Mouse (Mus musculus) kidney, embryonic 15.5 days (tissue): Measurements from ENCODE around the gene Fgfr2. TPM values are rescaled to one million over a fixed set of nuclear protein-coding genes. Genes with fewer than 3 reads are reported as not detected.
"Not testable (repeated sequence)": the region's sequence is repeated elsewhere in the genome, so short reads cannot be mapped to it uniquely, and the experiment has no call there.

Experiments
- ATAC-seq: fragments of 200-750 bp; cut with Nextera tagmentation; replicated peaks from 2 replicates; pipeline ENCODE4 v1.8.0; 2017; ENCODE audit warnings: moderate TSS enrichment; ENCODE audit not compliant: low FRiP score
- H3K27ac ChIP-seq: fragments of 300-500 bp; sonication (generic); 2 replicates; pipeline ENCODE4 v1.5.1; 2015; ENCODE audit warnings: mild to moderate bottlenecking, inconsistent platforms
- H3K27me3 ChIP-seq: fragments of 300-500 bp; sonication (generic); 2 replicates; pipeline ENCODE4 v1.6.1; 2015; ENCODE audit warnings: inconsistent platforms
- H3K36me3 ChIP-seq: fragments of 300-500 bp; sonication (generic); 2 replicates; pipeline ENCODE4 v1.6.1; 2015; ENCODE audit warnings: inconsistent platforms
- H3K4me1 ChIP-seq: fragments of 300-500 bp; sonication (generic); 2 replicates; pipeline ENCODE4 v1.6.1; 2015; ENCODE audit warnings: inconsistent platforms
- H3K4me2 ChIP-seq: fragments of 300-500 bp; sonication (generic); 2 replicates; pipeline ENCODE4 v1.6.1; 2015; ENCODE audit warnings: moderate library complexity, mild to moderate bottlenecking, inconsistent platforms
- H3K4me3 ChIP-seq: fragments of 300-500 bp; sonication (generic); replicated peaks from 2 replicates; pipeline ENCODE4 v1.5.1; 2015; ENCODE audit warnings: mild to moderate bottlenecking, inconsistent platforms
- H3K9ac ChIP-seq: fragments of 300-500 bp; sonication (generic); 2 replicates; pipeline ENCODE4 v1.6.1; 2015; ENCODE audit warnings: mild to moderate bottlenecking, inconsistent platforms
- H3K9me3 ChIP-seq: fragments of 300-500 bp; sonication (generic); replicated peaks from 2 replicates; pipeline ENCODE4 v1.6.1; 2016; ENCODE audit warnings: inconsistent platforms
- WGBS: fragments of 180-500 bp; shearing (Covaris S2); methylation state at CpG from one replicate; pipeline ENCODE4 v1.1.7; 2015; ENCODE audit warnings: mixed read lengths; 5-methylcytosine and 5-hydroxymethylcytosine counted together
- polyA plus RNA-seq: library from polyadenylated mRNA; unstranded; fragments of >200 nt; fragmentation: Nextera tagmentation; extraction: Ambion mirVana; gene quantifications from 2 replicates; pipeline ENCODE4 v1.2.1, GENCODE M21; 2015

The Fgfr2 gene
- polyA plus RNA-seq, 1 experiment from 2014 or later: 104 TPM

DNA sequence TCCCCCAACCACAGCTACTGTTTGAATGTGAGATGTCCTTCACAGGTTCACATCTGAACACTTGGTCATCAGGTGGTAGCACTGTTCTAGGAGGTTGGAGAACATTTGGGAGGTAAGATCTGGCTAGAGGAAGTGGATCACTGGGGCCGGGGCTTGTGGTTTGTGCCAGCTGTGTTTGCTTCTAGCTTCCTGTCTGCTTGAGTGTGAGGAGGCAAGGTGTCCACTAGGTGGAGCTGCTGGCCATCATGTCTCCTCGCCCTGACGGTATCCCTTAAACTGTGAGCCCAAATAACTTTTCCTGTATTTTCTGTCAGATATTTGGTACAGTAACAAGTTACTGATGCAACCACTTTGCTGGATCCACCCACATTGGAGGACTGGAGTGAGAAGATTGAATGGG lies 1653.6 kb downstream of the Fgfr2 start:
- Histone ChIP-seq H3K4me2 (no peak overlapping the region), H3K4me1 (no peaks in the 10 kb centered on the region), H3K27me3 (no peaks in the 10 kb centered on the region), H3K9ac (no peak overlapping the region), H3K36me3 (no peaks in the 10 kb centered on the region), H3K27ac (no peak overlapping the region), H3K4me3 (no peak overlapping the region), H3K9me3 (no peaks in the 10 kb centered on the region)
- WGBS: 70% methylated on average over 3 of the region's 3 CpGs
- ATAC-seq: no peak

DNA sequence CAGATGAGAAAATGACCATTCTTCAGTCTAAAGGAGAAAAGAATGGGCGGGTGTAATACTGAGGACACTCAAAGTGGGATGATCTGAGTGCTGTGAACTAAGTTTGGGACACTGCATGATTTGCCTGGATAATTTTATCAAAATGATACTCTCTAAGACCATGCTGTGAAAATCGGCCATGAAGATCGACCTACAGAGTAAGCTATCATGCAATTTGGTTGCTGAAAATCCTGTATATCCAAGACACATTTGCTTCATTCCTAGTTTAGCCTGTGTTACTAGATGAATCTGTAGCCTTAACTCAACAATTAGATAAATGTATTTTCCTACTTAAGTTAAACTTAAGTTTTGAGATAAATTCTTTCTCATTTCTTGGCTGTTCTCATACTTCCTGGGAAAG lies 1655.8 kb downstream of the Fgfr2 start:
- ATAC-seq: no peak
- Histone ChIP-seq H3K27ac (no peak overlapping the region), H3K9me3 (no peaks in the 10 kb centered on the region), H3K27me3 (no peaks in the 10 kb centered on the region), H3K36me3 (no peaks in the 10 kb centered on the region), H3K4me3 (no peak overlapping the region), H3K9ac (no peak overlapping the region), H3K4me2 (no peak overlapping the region), H3K4me1 (no peaks in the 10 kb centered on the region)
- 80% methylated on average over 3 of the region's 3 CpGs for WGBS

DNA sequence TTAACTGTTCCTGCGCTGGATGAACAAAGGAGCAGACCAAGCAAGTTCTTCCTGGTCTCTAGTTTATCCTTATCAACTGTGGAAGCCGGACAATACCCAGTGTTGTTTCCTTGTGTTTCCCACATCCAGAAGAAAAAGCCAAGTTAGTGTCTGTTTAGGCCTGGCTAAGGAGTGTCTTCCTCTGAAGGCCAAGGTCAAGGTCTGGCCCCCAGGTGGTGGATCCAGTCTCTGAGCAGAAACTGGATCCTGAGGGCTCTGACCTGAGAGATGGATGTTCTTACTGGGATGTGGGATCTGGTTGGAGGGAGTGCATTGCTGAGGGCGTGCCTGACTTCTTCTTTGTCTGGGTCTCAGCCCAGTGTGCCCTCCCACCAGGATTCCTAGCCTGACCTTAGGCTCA lies 1657.4 kb downstream of the Fgfr2 start:
- Histone ChIP-seq H3K27ac (no peak overlapping the region), H3K27me3 (no peaks in the 10 kb centered on the region), H3K4me1 (no peaks in the 10 kb centered on the region), H3K36me3 (no peaks in the 10 kb centered on the region), H3K9ac (no peak overlapping the region), H3K4me3 (no peak overlapping the region), H3K4me2 (no peak overlapping the region), H3K9me3 (no peaks in the 10 kb centered on the region)
- WGBS: 66% methylated on average over 3 of the region's 3 CpGs
- ATAC-seq: no peak

DNA sequence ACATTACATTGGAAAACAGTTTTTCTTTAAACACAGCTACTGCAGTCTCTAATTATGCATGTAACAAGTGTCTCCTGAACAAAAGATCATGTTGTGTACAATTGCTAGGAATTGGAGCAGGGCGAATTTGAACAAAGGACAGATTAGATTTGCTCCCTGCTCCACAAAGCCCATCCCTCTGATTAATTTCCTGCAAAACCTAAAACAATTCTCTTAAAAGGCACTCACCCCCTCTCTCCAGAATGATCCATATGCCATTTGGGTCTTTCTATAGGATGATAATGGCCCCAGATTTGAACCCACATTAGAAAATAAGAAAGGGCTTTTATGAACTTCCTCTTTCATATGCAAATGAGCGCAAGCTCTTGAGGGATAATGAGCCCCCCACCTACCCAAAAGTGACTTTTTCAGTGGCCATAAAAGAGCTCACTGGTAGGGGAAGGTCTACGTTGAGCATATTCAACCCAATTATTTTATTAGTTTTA lies 1658.0 kb downstream of the Fgfr2 start:
- H3K27me3 ChIP-seq: no peaks in the 10 kb centered on the region
- no peak overlapping the region for H3K9ac ChIP-seq
- no peak overlapping the region for H3K27ac ChIP-seq
- H3K4me1 ChIP-seq: no peaks in the 10 kb centered on the region
- H3K36me3 ChIP-seq: no peaks in the 10 kb centered on the region
- H3K4me2 ChIP-seq: no peak overlapping the region
- ATAC-seq: no peak
- H3K9me3 ChIP-seq: no peaks in the 10 kb centered on the region
- 69% methylated on average over 3 of the region's 3 CpGs for WGBS
- H3K4me3 ChIP-seq: no peak overlapping the region

DNA sequence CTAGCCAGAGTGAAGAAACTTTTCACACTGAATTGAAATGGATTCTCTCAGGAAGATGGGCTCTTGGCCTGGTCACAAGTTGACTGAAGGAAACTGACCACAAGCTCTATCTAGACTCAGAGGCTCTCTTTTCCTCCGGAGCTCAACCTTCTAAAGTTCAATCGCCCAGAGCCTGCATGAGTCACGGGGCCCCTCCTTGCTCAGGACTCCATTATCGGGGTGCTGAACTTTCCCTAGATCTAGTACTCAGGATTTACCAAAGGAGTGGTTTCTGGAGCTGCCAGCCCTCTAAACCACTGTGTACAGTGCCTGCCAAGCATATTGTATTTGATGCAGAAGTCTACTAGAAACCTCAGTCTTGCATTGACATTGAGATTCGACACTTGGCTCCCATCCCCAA lies 1666.4 kb downstream of the Fgfr2 start:
- H3K4me3 ChIP-seq: no peak overlapping the region
- no peaks in the 10 kb centered on the region for H3K4me1 ChIP-seq
- ATAC-seq: no peak
- WGBS: 90% methylated on average over 5 of the region's 5 CpGs
- H3K4me2 ChIP-seq: no peak overlapping the region
- no peak overlapping the region for H3K27ac ChIP-seq
- no peaks in the 10 kb centered on the region for H3K36me3 ChIP-seq
- H3K9me3 ChIP-seq: no peaks in the 10 kb centered on the region
- no peak overlapping the region for H3K9ac ChIP-seq
- no peaks in the 10 kb centered on the region for H3K27me3 ChIP-seq

DNA sequence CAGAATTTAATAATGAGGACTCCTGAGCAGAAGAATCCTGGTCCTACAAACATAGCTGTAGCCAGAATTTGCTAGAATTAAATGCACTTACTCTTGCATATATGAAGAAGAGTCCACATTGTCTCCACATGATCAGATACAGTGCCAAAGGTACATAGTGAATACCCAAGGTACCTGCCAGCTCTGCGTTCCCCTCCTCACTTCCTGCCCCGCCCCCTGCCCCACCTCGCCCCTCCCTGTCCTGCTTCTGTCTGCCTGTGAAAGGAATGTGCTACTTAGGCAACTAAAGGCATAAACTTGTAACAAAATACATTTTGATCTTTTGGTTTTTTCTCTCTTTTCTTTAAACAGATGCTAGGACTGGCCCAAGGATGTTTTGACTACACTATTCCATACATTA lies 1686.1 kb downstream of the Fgfr2 start:
- 49% methylated on average over 3 of the region's 3 CpGs for WGBS
- Histone ChIP-seq H3K4me3 (no peak overlapping the region), H3K9ac (no peak overlapping the region), H3K27me3 (no peaks in the 10 kb centered on the region), H3K36me3 (peaks cover 20% of the 10 kb centered on the region), H3K4me1 (no peaks in the 10 kb centered on the region), H3K4me2 (no peak overlapping the region), H3K27ac (no peak overlapping the region), H3K9me3 (no peaks in the 10 kb centered on the region)
- no peak for ATAC-seq

DNA sequence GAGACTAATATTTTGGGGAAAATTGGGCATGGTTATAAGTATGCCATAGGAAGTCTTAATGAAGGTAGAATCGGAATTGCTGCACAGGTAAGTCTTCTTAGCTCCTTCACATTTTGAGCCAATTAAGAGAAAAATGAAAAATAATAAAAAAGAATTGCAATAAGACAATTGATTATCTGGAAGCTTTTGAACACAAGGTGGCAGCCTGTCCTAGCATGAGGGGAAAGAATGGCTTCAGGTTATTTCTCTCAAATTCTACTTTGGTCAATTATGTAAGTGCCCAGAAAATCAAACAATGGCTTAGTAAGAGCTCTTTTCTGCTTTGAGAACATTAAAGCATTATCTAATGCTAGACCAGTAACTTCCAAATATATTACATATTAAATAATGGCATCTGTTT lies 1688.9 kb downstream of the Fgfr2 start:
- no peak for ATAC-seq
- Histone ChIP-seq H3K4me1 (no peaks in the 10 kb centered on the region), H3K36me3 (peaks cover 36% of the 10 kb centered on the region), H3K9me3 (no peaks in the 10 kb centered on the region), H3K9ac (no peak overlapping the region), H3K4me3 (no peak overlapping the region), H3K4me2 (no peak overlapping the region), H3K27ac (no peak overlapping the region), H3K27me3 (no peaks in the 10 kb centered on the region)
- WGBS: 85% methylated on average over 1 of the region's 1 CpGs

DNA sequence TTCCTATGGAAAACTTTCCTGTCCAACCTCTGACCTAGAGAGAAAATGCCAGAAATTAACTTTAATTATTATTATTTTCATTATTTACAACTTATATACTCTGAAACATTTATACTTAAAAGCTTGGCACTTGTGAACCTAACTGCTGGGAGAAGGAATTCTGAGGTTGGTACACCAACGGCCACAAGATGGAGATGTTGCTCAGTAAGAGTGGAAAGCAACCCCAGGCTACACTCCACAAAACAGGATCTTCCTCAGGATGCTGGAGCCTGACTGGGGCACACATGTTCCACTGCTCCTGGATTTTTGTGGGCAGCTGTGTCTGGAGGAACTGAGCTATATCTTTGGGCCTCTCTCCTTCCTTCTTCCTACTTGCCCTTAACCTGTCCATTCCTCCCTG lies 1690.9 kb downstream of the Fgfr2 start:
- H3K4me3 ChIP-seq: no peak overlapping the region
- no peaks in the 10 kb centered on the region for H3K4me1 ChIP-seq
- H3K4me2 ChIP-seq: no peak overlapping the region
- 26% methylated on average over 1 of the region's 1 CpGs for WGBS
- no peak overlapping the region for H3K9ac ChIP-seq
- no peak overlapping the region for H3K27ac ChIP-seq
- ATAC-seq: no peak
- H3K9me3 ChIP-seq: no peaks in the 10 kb centered on the region
- H3K27me3 ChIP-seq: no peaks in the 10 kb centered on the region
- H3K36me3 ChIP-seq: peaks cover 53% of the 10 kb centered on the region

DNA sequence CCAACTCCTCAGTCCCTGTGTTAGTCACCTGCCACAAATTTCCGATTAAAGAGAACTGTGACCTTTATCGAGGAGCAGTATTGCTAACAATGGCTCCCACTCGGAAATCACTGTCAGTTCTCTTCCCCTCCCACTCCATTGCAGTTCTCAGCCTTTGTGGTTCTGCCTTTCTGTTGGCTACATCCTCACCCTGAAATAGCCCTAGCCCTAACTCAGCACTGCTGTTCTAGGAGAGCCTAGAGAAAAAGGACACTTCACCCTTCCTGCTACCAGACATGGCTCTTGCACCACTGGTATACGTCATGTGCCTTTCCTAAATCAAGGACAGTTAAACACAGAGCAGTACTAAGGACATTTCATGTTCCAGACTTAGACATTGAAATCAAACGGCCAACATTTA lies 1695.8 kb downstream of the Fgfr2 start:
- H3K4me3 ChIP-seq: no peak overlapping the region
- H3K27me3 ChIP-seq: no peaks in the 10 kb centered on the region
- no peak for ATAC-seq
- no peak overlapping the region for H3K9ac ChIP-seq
- no peak overlapping the region for H3K27ac ChIP-seq
- peaks cover 49% of the 10 kb centered on the region for H3K36me3 ChIP-seq
- H3K4me2 ChIP-seq: no peak overlapping the region
- 0 out of 2 replicates have a peak, but pooled peaks cover 3% of the 10 kb centered on the region for H3K9me3 ChIP-seq
- no peaks in the 10 kb centered on the region for H3K4me1 ChIP-seq
- WGBS: 81% methylated on average over 5 of the region's 5 CpGs

DNA sequence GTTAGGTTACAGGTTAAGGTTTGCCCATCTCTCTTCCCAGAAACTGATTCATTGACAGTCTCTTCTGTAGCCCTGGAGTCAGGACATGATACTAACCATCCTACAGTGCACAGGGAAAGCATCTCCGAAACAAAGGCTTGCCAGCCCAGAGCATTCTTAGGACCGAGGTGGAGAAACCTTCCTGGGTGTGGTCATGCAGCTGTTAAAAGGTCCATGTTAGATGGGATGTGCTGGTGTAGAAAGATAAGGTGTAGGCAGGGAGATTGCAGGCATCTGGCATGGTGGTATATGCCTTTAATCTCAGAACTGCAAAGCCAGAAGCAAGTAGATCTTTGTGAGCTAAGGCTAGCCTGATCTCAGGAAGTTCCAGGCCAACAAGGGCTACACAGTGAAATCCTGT lies 1698.2 kb downstream of the Fgfr2 start:
- H3K36me3 ChIP-seq: peaks cover 31% of the 10 kb centered on the region
- H3K4me3 ChIP-seq: no peak overlapping the region
- no peak overlapping the region for H3K9ac ChIP-seq
- 86% methylated on average over 2 of the region's 2 CpGs for WGBS
- no peak overlapping the region for H3K27ac ChIP-seq
- no peak overlapping the region for H3K4me2 ChIP-seq
- no peaks in the 10 kb centered on the region for H3K27me3 ChIP-seq
- ATAC-seq: peak; percentile 60; the same call in 1 of the 2 replicates
- 0 out of 2 replicates have a peak, but pooled peaks cover 3% of the 10 kb centered on the region for H3K9me3 ChIP-seq
- H3K4me1 ChIP-seq: no peaks in the 10 kb centered on the region

DNA sequence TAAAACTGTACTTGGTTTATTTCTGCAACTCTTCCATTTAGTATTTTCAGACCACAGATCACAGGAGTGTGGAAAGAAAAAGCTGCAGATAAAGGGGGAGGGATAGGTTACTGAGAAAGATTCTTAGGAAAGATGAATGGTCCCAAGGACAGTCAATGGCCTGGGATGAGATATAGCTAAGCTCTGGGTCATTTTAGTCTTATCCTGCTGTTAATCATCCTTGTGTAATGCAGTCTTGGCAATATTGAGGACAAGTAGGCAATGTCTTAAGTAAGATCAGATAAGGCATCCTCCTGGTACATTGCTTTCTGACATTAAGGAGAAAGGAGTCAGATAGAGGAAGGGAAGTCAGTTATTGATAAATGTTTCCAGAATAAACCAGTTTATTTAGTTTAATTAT lies 1705.5 kb downstream of the Fgfr2 start:
- no peaks in the 10 kb centered on the region for H3K36me3 ChIP-seq
- no peak overlapping the region for H3K4me3 ChIP-seq
- no peak overlapping the region for H3K9ac ChIP-seq
- H3K27ac ChIP-seq: no peak overlapping the region
- no peaks in the 10 kb centered on the region for H3K9me3 ChIP-seq
- peaks cover 11% of the 10 kb centered on the region; the same call in 1 of the 2 replicates for H3K4me1 ChIP-seq
- H3K4me2 ChIP-seq: no peak overlapping the region
- no peaks in the 10 kb centered on the region for H3K27me3 ChIP-seq
- no peak for ATAC-seq

DNA sequence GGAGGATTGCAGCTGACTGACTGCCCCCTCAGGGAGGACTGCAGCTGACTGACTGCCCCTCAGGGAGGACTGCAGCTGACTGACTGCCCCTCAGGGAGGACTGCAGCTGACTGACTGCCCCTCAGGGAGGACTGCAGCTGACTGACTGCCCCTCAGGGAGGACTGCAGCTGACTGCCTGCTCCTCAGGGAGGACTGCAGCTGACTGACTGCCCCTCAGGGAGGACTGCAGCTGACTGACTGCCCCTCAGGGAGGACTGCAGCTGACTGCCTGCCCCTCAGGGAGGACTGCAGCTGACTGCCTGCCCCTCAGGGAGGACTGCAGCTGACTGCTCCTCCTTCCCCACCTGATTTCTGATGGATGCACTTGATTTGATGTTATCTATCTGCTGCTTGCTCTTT lies 1706.4 kb downstream of the Fgfr2 start:
- H3K9me3 ChIP-seq, ATAC-seq, H3K36me3 ChIP-seq, H3K9ac ChIP-seq, H3K4me3 ChIP-seq, H3K4me2 ChIP-seq, H3K27ac ChIP-seq, H3K27me3 ChIP-seq: not testable (repeated sequence)
- peaks cover 18% of the 10 kb centered on the region for H3K4me1 ChIP-seq

DNA sequence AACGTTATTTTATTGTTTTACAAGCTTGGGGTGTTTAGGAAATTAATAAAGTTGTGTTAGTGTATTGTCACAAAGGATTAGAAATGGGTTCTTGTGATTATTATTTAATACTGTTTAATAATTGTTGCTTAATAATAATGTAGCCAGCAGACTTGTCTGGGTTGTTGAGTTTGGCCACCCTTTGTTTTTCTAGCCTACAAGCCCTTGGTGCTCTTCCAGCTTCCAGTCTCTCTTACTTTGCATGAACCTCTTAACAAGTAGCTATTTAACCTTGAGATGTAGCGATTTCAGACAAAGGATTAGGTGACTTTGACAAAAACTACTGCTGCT lies 1711.2 kb downstream of the Fgfr2 start:
- H3K4me1 ChIP-seq: peaks cover 36% of the 10 kb centered on the region
- no peak overlapping the region for H3K9ac ChIP-seq
- H3K27ac ChIP-seq: peak overlapping the region; percentile 70; the same call in 1 of the 2 replicates
- no peaks in the 10 kb centered on the region for H3K27me3 ChIP-seq
- peak overlapping the region; percentile 89 for H3K4me3 ChIP-seq
- no peaks in the 10 kb centered on the region for H3K9me3 ChIP-seq
- peak overlapping the region; percentile 74 for H3K4me2 ChIP-seq
- H3K36me3 ChIP-seq: no peaks in the 10 kb centered on the region; the same call in 1 of the 2 replicates
- ATAC-seq: no peak
- 37% methylated on average over 2 of the region's 2 CpGs for WGBS
